Mouse (Mus musculus): Measurements from ENCODE around the gene Reep3. TPM values are rescaled to one million over a fixed set of nuclear protein-coding genes. Genes with fewer than 3 reads are reported as not detected.

Gene Reep3
- polyA plus RNA-seq, 1 experiment from 2014 or later = 8.9 TPM

GRCm38 (mm10) chr10:67031186-67031585, 65.6 kb downstream of the Reep3 start:
- Histone ChIP-seq H3K36me3 (replicated peaks) (no peaks in the 10 kb centered on the region), H3K27me3 (no peaks in the 10 kb centered on the region), H3K4me2 (no peak overlapping the region), H3K4me3 (replicated peaks) (no peak overlapping the region), H3K27ac (replicated peaks) (no peak overlapping the region), H3K9me3 (replicated peaks) (no peaks in the 10 kb centered on the region), H3K9ac (no peak overlapping the region), H3K4me1 (replicated peaks) (peaks cover 4% of the 10 kb centered on the region)
- 44% methylated on average over 7 of the region's 7 CpGs for WGBS (ENCODE audit: insufficient replicate concordance)
- no peak for ATAC-seq (ENCODE audit: insufficient read depth)

GRCm38 (mm10) chr10:67029297-67029696, 67.4 kb downstream of the Reep3 start:
- no peaks in the 10 kb centered on the region for H3K27me3 ChIP-seq
- no peak overlapping the region for H3K9ac ChIP-seq
- no peaks in the 10 kb centered on the region for H3K9me3 ChIP-seq (replicated peaks)
- no peaks in the 10 kb centered on the region for H3K36me3 ChIP-seq (replicated peaks)
- H3K4me2 ChIP-seq = no peak overlapping the region
- H3K4me1 ChIP-seq (replicated peaks) = peaks cover 16% of the 10 kb centered on the region
- no peak for ATAC-seq (ENCODE audit: insufficient read depth)
- WGBS (ENCODE audit: insufficient replicate concordance) = 78% methylated on average over 12 of the region's 12 CpGs
- no peak overlapping the region for H3K27ac ChIP-seq (replicated peaks)
- no peak overlapping the region for H3K4me3 ChIP-seq (replicated peaks)

GRCm38 (mm10) chr10:67026375-67026774, 70.4 kb downstream of the Reep3 start:
- Histone ChIP-seq H3K9ac (no peak overlapping the region), H3K4me1 (replicated peaks) (peaks cover 18% of the 10 kb centered on the region), H3K4me3 (replicated peaks) (no peak overlapping the region), H3K27ac (replicated peaks) (peak overlapping the region; percentile 81), H3K27me3 (no peaks in the 10 kb centered on the region), H3K9me3 (replicated peaks) (no peaks in the 10 kb centered on the region), H3K36me3 (replicated peaks) (no peaks in the 10 kb centered on the region), H3K4me2 (0 out of 2 replicates have a peak overlapping the region, but pooled peaks have one; percentile 15)
- no peak for ATAC-seq (ENCODE audit: insufficient read depth)
- 71% methylated on average over 8 of the region's 8 CpGs for WGBS (ENCODE audit: insufficient replicate concordance)

GRCm38 (mm10) chr10:67025573-67026236, 71.0 kb downstream of the Reep3 start:
- ATAC-seq (ENCODE audit: insufficient read depth) = peak; percentile 80
- no peaks in the 10 kb centered on the region for H3K36me3 ChIP-seq (replicated peaks)
- no peaks in the 10 kb centered on the region for H3K27me3 ChIP-seq
- H3K4me2 ChIP-seq = peak overlapping the region; percentile 15; the same call in 1 of the 2 replicates
- H3K4me1 ChIP-seq (replicated peaks) = peaks cover 18% of the 10 kb centered on the region
- 20% methylated on average over 10 of the region's 10 CpGs for WGBS (ENCODE audit: insufficient replicate concordance)
- H3K9ac ChIP-seq = no peak overlapping the region
- H3K27ac ChIP-seq (replicated peaks) = peak overlapping the region; percentile 81
- H3K4me3 ChIP-seq (replicated peaks) = no peak overlapping the region
- H3K9me3 ChIP-seq (replicated peaks) = no peaks in the 10 kb centered on the region

GRCm38 (mm10) chr10:67024391-67024790, 72.4 kb downstream of the Reep3 start:
- no peaks in the 10 kb centered on the region for H3K36me3 ChIP-seq (replicated peaks)
- no peaks in the 10 kb centered on the region for H3K9me3 ChIP-seq (replicated peaks)
- H3K4me3 ChIP-seq (replicated peaks) = no peak overlapping the region
- no peak for ATAC-seq (ENCODE audit: insufficient read depth)
- H3K27ac ChIP-seq (replicated peaks) = no peak overlapping the region
- H3K27me3 ChIP-seq = no peaks in the 10 kb centered on the region
- H3K4me2 ChIP-seq = no peak overlapping the region
- 74% methylated on average over 6 of the region's 6 CpGs for WGBS (ENCODE audit: insufficient replicate concordance)
- no peak overlapping the region for H3K9ac ChIP-seq
- H3K4me1 ChIP-seq (replicated peaks) = peaks cover 18% of the 10 kb centered on the region

GRCm38 (mm10) chr10:67023092-67023491, 73.7 kb downstream of the Reep3 start:
- Histone ChIP-seq H3K9ac (no peak overlapping the region), H3K4me2 (no peak overlapping the region), H3K27ac (replicated peaks) (no peak overlapping the region), H3K27me3 (no peaks in the 10 kb centered on the region), H3K36me3 (replicated peaks) (no peaks in the 10 kb centered on the region), H3K4me3 (replicated peaks) (no peak overlapping the region), H3K4me1 (replicated peaks) (peaks cover 18% of the 10 kb centered on the region), H3K9me3 (replicated peaks) (no peaks in the 10 kb centered on the region)
- ATAC-seq (ENCODE audit: insufficient read depth) = no peak
- 70% methylated on average over 9 of the region's 9 CpGs for WGBS (ENCODE audit: insufficient replicate concordance)

GRCm38 (mm10) chr10:67021494-67021893, 75.3 kb downstream of the Reep3 start:
- Histone ChIP-seq H3K4me3 (replicated peaks) (no peak overlapping the region), H3K9ac (no peak overlapping the region), H3K4me1 (replicated peaks) (peaks cover 17% of the 10 kb centered on the region), H3K36me3 (replicated peaks) (no peaks in the 10 kb centered on the region), H3K4me2 (no peak overlapping the region), H3K27ac (replicated peaks) (no peak overlapping the region), H3K27me3 (no peaks in the 10 kb centered on the region), H3K9me3 (replicated peaks) (no peaks in the 10 kb centered on the region)
- ATAC-seq (ENCODE audit: insufficient read depth) = no peak
- 73% methylated on average over 13 of the region's 13 CpGs for WGBS (ENCODE audit: insufficient replicate concordance)

- H3K9me3 ChIP-seq (replicated peaks) = no peaks in the 10 kb centered on the region
- no peak overlapping the region for H3K9ac ChIP-seq
- H3K36me3 ChIP-seq (replicated peaks) = no peaks in the 10 kb centered on the region
- no peaks in the 10 kb centered on the region for H3K27me3 ChIP-seq
- 0 out of 2 replicates have a peak, but pooled peaks cover 2% of the 10 kb centered on the region for H3K4me1 ChIP-seq (replicated peaks)
- 58% methylated on average over 6 of the region's 6 CpGs for WGBS (ENCODE audit: insufficient replicate concordance)
- H3K4me2 ChIP-seq = no peak overlapping the region
- H3K27ac ChIP-seq (replicated peaks) = no peak overlapping the region
- no peak for ATAC-seq (ENCODE audit: insufficient read depth)
- H3K4me3 ChIP-seq (replicated peaks) = no peak overlapping the region
Measured at GRCm38 (mm10) chr10:67018875-67019274, 77.9 kb downstream of the Reep3 start.

GRCm38 (mm10) chr10:67017891-67018290, 78.9 kb downstream of the Reep3 start:
- ATAC-seq (ENCODE audit: insufficient read depth) = no peak
- Histone ChIP-seq H3K36me3 (replicated peaks) (no peaks in the 10 kb centered on the region), H3K9ac (no peak overlapping the region), H3K27ac (replicated peaks) (no peak overlapping the region), H3K27me3 (no peaks in the 10 kb centered on the region), H3K4me2 (no peak overlapping the region), H3K4me1 (replicated peaks) (0 out of 2 replicates have a peak, but pooled peaks cover 2% of the 10 kb centered on the region), H3K9me3 (replicated peaks) (no peaks in the 10 kb centered on the region), H3K4me3 (replicated peaks) (no peak overlapping the region)
- 57% methylated on average over 4 of the region's 4 CpGs for WGBS (ENCODE audit: insufficient replicate concordance)

GRCm38 (mm10) chr10:67017315-67017714, 79.4 kb downstream of the Reep3 start:
- H3K9me3 ChIP-seq (replicated peaks) = no peaks in the 10 kb centered on the region
- H3K4me2 ChIP-seq = no peak overlapping the region
- H3K4me3 ChIP-seq (replicated peaks) = no peak overlapping the region
- H3K36me3 ChIP-seq (replicated peaks) = no peaks in the 10 kb centered on the region
- no peaks in the 10 kb centered on the region for H3K27me3 ChIP-seq
- no peak for ATAC-seq (ENCODE audit: insufficient read depth)
- 0 out of 2 replicates have a peak, but pooled peaks cover 2% of the 10 kb centered on the region for H3K4me1 ChIP-seq (replicated peaks)
- WGBS (ENCODE audit: insufficient replicate concordance) = 68% methylated on average over 2 of the region's 2 CpGs
- no peak overlapping the region for H3K9ac ChIP-seq
- no peak overlapping the region for H3K27ac ChIP-seq (replicated peaks)

GRCm38 (mm10) chr10:67016615-67017278, 80.0 kb downstream of the Reep3 start:
- no peaks in the 10 kb centered on the region for H3K27me3 ChIP-seq
- no peaks in the 10 kb centered on the region for H3K36me3 ChIP-seq (replicated peaks)
- H3K4me3 ChIP-seq (replicated peaks) = no peak overlapping the region
- 61% methylated on average over 4 of the region's 4 CpGs for WGBS (ENCODE audit: insufficient replicate concordance)
- H3K27ac ChIP-seq (replicated peaks) = no peak overlapping the region
- H3K9me3 ChIP-seq (replicated peaks) = no peaks in the 10 kb centered on the region
- H3K4me2 ChIP-seq = no peak overlapping the region
- 0 out of 2 replicates have a peak, but pooled peaks cover 2% of the 10 kb centered on the region for H3K4me1 ChIP-seq (replicated peaks)
- H3K9ac ChIP-seq = no peak overlapping the region
- no peak for ATAC-seq (ENCODE audit: insufficient read depth)
